Mouse (Mus musculus): ENCODE results near the gene Fbxo5. TPM values are rescaled to one million over a fixed set of nuclear protein-coding genes. Genes with fewer than 3 reads are reported as not detected.

The Fbxo5 gene
- polyA plus RNA-seq, 1 experiment, result 6.3 TPM

- peak overlapping the region; percentile 69 for H3K4me3 ChIP-seq
- H3K36me3 ChIP-seq (ENCODE audit: control insufficient read depth, insufficient read depth), result peaks cover 6% of the 10 kb centered on the region
- peaks cover 35% of the 10 kb centered on the region for H3K79me2 ChIP-seq (ENCODE audit: control insufficient read depth, insufficient read depth)
- H3K4me2 ChIP-seq (ENCODE audit: low read depth), result peak overlapping the region; percentile 97
- no peak overlapping the region for H3ac ChIP-seq (ENCODE audit: control insufficient read depth, insufficient read length)
- no peak for TF ChIP-seq TCF3 (IDR thresholded peaks at IDR 0.05; ENCODE audit: insufficient read length, low read depth)
- TF ChIP-seq REST (IDR thresholded peaks at IDR 0.05; ENCODE audit: insufficient read depth, insufficient read length), result no peak
- no peak for TF ChIP-seq POLR2A (IDR thresholded peaks at IDR 0.05; ENCODE audit: insufficient read length, low read depth)
- no peaks in the 10 kb centered on the region for H3K27me3 ChIP-seq (ENCODE audit: control insufficient read depth, insufficient read depth, insufficient read length)
These were observed 1.0 kb upstream of the Fbxo5 start for GRCm38 (mm10) chr10:5806416-5806815.

GRCm38 (mm10) chr10:5805731-5806307 lies 419 bp upstream of the Fbxo5 start:
- H3ac ChIP-seq (ENCODE audit: control insufficient read depth, insufficient read length), result peak overlapping the region; percentile 10
- peaks cover 41% of the 10 kb centered on the region for H3K79me2 ChIP-seq (ENCODE audit: control insufficient read depth, insufficient read depth)
- H3K4me2 ChIP-seq (ENCODE audit: low read depth), result peak overlapping the region; percentile 97
- TF ChIP-seq USF1 (IDR thresholded peaks at IDR 0.05; ENCODE audit: low read depth), result peak; percentile 85
- peak; percentile 70 for TF ChIP-seq E2F4 (IDR thresholded peaks at IDR 0.05; ENCODE audit: insufficient read depth)
- TF ChIP-seq POLR2A (IDR thresholded peaks at IDR 0.05; ENCODE audit: insufficient read length, low read depth), result peak; percentile 80
- no peak for TF ChIP-seq MAX (IDR thresholded peaks at IDR 0.05; ENCODE audit: low read depth)
- no peak for TF ChIP-seq MYOG (IDR thresholded peaks at IDR 0.05; ENCODE audit: control insufficient read depth in 1 of 3, insufficient read depth in 1 of 3, insufficient read length in 2 of 3, low read depth in 2 of 3)
- TF ChIP-seq REST (IDR thresholded peaks at IDR 0.05; ENCODE audit: insufficient read depth, insufficient read length), result no peak
- no peak for TF ChIP-seq CEBPB (IDR thresholded peaks at IDR 0.05; ENCODE audit: insufficient read depth, poor library complexity, severe bottlenecking)
- peak; percentile 66 for TF ChIP-seq POLR2AphosphoS2 (IDR thresholded peaks at IDR 0.05; ENCODE audit: insufficient read length, low read depth)
- H3K36me3 ChIP-seq (ENCODE audit: control insufficient read depth, insufficient read depth), result peaks cover 11% of the 10 kb centered on the region
- H3K27me3 ChIP-seq (ENCODE audit: control insufficient read depth, insufficient read depth, insufficient read length), result no peaks in the 10 kb centered on the region
- peak overlapping the region; percentile 69 for H3K4me3 ChIP-seq

- no peaks in the 10 kb centered on the region for H3K27me3 ChIP-seq (ENCODE audit: control insufficient read depth, insufficient read depth, insufficient read length)
- H3K79me2 ChIP-seq (ENCODE audit: control insufficient read depth, insufficient read depth), result peaks cover 52% of the 10 kb centered on the region
- peak overlapping the region; percentile 58 for H3K4me2 ChIP-seq (ENCODE audit: low read depth)
- H3ac ChIP-seq (ENCODE audit: control insufficient read depth, insufficient read length), result peak overlapping the region; percentile 10
- peaks cover 20% of the 10 kb centered on the region for H3K36me3 ChIP-seq (ENCODE audit: control insufficient read depth, insufficient read depth)
- peak overlapping the region; percentile 69 for H3K4me3 ChIP-seq
- TF ChIP-seq USF1 (IDR thresholded peaks at IDR 0.05; ENCODE audit: low read depth) (no peak), MAX (IDR thresholded peaks at IDR 0.05; ENCODE audit: low read depth) (no peak), TCF3 (IDR thresholded peaks at IDR 0.05; ENCODE audit: insufficient read length, low read depth) (no peak), POLR2A (IDR thresholded peaks at IDR 0.05; ENCODE audit: insufficient read length, low read depth) (no peak), CEBPB (IDR thresholded peaks at IDR 0.05; ENCODE audit: insufficient read depth, poor library complexity, severe bottlenecking) (no peak), POLR2AphosphoS2 (IDR thresholded peaks at IDR 0.05; ENCODE audit: insufficient read length, low read depth) (no peak), MYOD1 (IDR thresholded peaks at IDR 0.05; ENCODE audit: control insufficient read depth in 1 of 3, insufficient read length in 2 of 3, low read depth in 2 of 3) (no peak), E2F4 (IDR thresholded peaks at IDR 0.05; ENCODE audit: insufficient read depth) (no peak), TCF12 (IDR thresholded peaks at IDR 0.05; ENCODE audit: insufficient read depth, poor library complexity, severe bottlenecking) (no peak), REST (IDR thresholded peaks at IDR 0.05; ENCODE audit: insufficient read depth, insufficient read length) (no peak), MYOG (IDR thresholded peaks at IDR 0.05; ENCODE audit: control insufficient read depth in 1 of 3, insufficient read depth in 1 of 3, insufficient read length in 2 of 3, low read depth in 2 of 3) (no peak), SRF (IDR thresholded peaks at IDR 0.05; ENCODE audit: control insufficient read depth, insufficient read length, low read depth) (no peak)
These were observed 676 bp downstream of the Fbxo5 start for GRCm38 (mm10) chr10:5804691-5805156.

- Histone ChIP-seq H3K36me3 (ENCODE audit: control insufficient read depth, insufficient read depth) (peaks cover 25% of the 10 kb centered on the region), H3K79me2 (ENCODE audit: control insufficient read depth, insufficient read depth) (peaks cover 52% of the 10 kb centered on the region), H3K27me3 (ENCODE audit: control insufficient read depth, insufficient read depth, insufficient read length) (no peaks in the 10 kb centered on the region), H3K4me2 (ENCODE audit: low read depth) (peak overlapping the region; percentile 58), H3K4me3 (peak overlapping the region; percentile 69), H3ac (ENCODE audit: control insufficient read depth, insufficient read length) (no peak overlapping the region)
- TF ChIP-seq POLR2A (IDR thresholded peaks at IDR 0.05; ENCODE audit: insufficient read length, low read depth) (no peak), POLR2AphosphoS2 (IDR thresholded peaks at IDR 0.05; ENCODE audit: insufficient read length, low read depth) (no peak), REST (IDR thresholded peaks at IDR 0.05; ENCODE audit: insufficient read depth, insufficient read length) (no peak), USF1 (IDR thresholded peaks at IDR 0.05; ENCODE audit: low read depth) (no peak), E2F4 (IDR thresholded peaks at IDR 0.05; ENCODE audit: insufficient read depth) (no peak), MAX (IDR thresholded peaks at IDR 0.05; ENCODE audit: low read depth) (no peak), MYOG (IDR thresholded peaks at IDR 0.05; ENCODE audit: control insufficient read depth in 1 of 3, insufficient read depth in 1 of 3, insufficient read length in 2 of 3, low read depth in 2 of 3) (no peak), MYOD1 (IDR thresholded peaks at IDR 0.05; ENCODE audit: control insufficient read depth in 1 of 3, insufficient read length in 2 of 3, low read depth in 2 of 3) (no peak), CEBPB (IDR thresholded peaks at IDR 0.05; ENCODE audit: insufficient read depth, poor library complexity, severe bottlenecking) (no peak)
These were observed 1.7 kb downstream of the Fbxo5 start for GRCm38 (mm10) chr10:5803739-5804138.

GRCm38 (mm10) chr10:5802866-5803265 lies 2.5 kb downstream of the Fbxo5 start:
- Histone ChIP-seq H3K36me3 (ENCODE audit: control insufficient read depth, insufficient read depth) (peaks cover 34% of the 10 kb centered on the region), H3K27me3 (ENCODE audit: control insufficient read depth, insufficient read depth, insufficient read length) (no peaks in the 10 kb centered on the region), H3ac (ENCODE audit: control insufficient read depth, insufficient read length) (no peak overlapping the region), H3K4me3 (peak overlapping the region; percentile 69), H3K4me2 (ENCODE audit: low read depth) (peak overlapping the region; percentile 58), H3K79me2 (ENCODE audit: control insufficient read depth, insufficient read depth) (peaks cover 52% of the 10 kb centered on the region)
- TF ChIP-seq TCF3 (IDR thresholded peaks at IDR 0.05; ENCODE audit: insufficient read length, low read depth), result no peak
- TF ChIP-seq MYOG (IDR thresholded peaks at IDR 0.05; ENCODE audit: control insufficient read depth in 1 of 3, insufficient read depth in 1 of 3, insufficient read length in 2 of 3, low read depth in 2 of 3), result no peak
- TF ChIP-seq MAX (IDR thresholded peaks at IDR 0.05; ENCODE audit: low read depth), result no peak
- no peak for TF ChIP-seq POLR2A (IDR thresholded peaks at IDR 0.05; ENCODE audit: insufficient read length, low read depth)
- no peak for TF ChIP-seq USF1 (IDR thresholded peaks at IDR 0.05; ENCODE audit: low read depth)
- TF ChIP-seq CEBPB (IDR thresholded peaks at IDR 0.05; ENCODE audit: insufficient read depth, poor library complexity, severe bottlenecking), result no peak
- no peak for TF ChIP-seq E2F4 (IDR thresholded peaks at IDR 0.05; ENCODE audit: insufficient read depth)
- TF ChIP-seq MYOD1 (IDR thresholded peaks at IDR 0.05; ENCODE audit: control insufficient read depth in 1 of 3, insufficient read length in 2 of 3, low read depth in 2 of 3), result no peak
- TF ChIP-seq POLR2AphosphoS2 (IDR thresholded peaks at IDR 0.05; ENCODE audit: insufficient read length, low read depth), result no peak
- TF ChIP-seq REST (IDR thresholded peaks at IDR 0.05; ENCODE audit: insufficient read depth, insufficient read length), result no peak
- TF ChIP-seq TCF12 (IDR thresholded peaks at IDR 0.05; ENCODE audit: insufficient read depth, poor library complexity, severe bottlenecking), result no peak
- no peak for TF ChIP-seq SRF (IDR thresholded peaks at IDR 0.05; ENCODE audit: control insufficient read depth, insufficient read length, low read depth)
